ENCODE assay signal across 12 mouse cellular contexts in genomic region chr19:4112063-4112960, GRCm38 (mm10). TPM values are rescaled to one million over a fixed set of nuclear protein-coding genes. Genes with fewer than 3 reads are reported as not detected.
DNase-seq lines count a peak whose midpoint lies in the region; ATAC-seq and TF ChIP-seq lines count a peak whose summit lies in the region.
"Had no signal": no experiment of that assay in that cellular context is flagged by ENCODE, and none has a peak within 500 bp of the region (broad histone marks: within the 10 kb centered on the region; RNA-seq: fewer than 3 reads in every experiment).

No protein-coding gene starts in this region.

- H3K36me3 ChIP-seq in kidney, embryonic 16.5 days (ENCODE audit: insufficient read depth, low read length) = peaks cover 26% of the 10 kb centered on the region
- H3K36me3 ChIP-seq in C2C12 (ENCODE audit: control insufficient read depth, insufficient read depth) = peaks cover 92% of the 10 kb centered on the region
- peaks cover 59% of the 10 kb centered on the region for H3K36me3 ChIP-seq in intestine, postnatal 0 days (ENCODE audit: control insufficient read depth, insufficient read depth)
- peaks cover 63% of the 10 kb centered on the region for H3K36me3 ChIP-seq in hindbrain, embryonic 10.5 days
- H3K36me3 ChIP-seq in neural tube, embryonic 15.5 days = peaks cover 93% of the 10 kb centered on the region

- no peaks in the 10 kb centered on the region for H3K79me3 ChIP-seq in C2C12 (ENCODE audit: low read depth)

- H3K4me1 ChIP-seq in kidney, embryonic 16.5 days (ENCODE audit: insufficient read depth, low read length) = peaks cover 22% of the 10 kb centered on the region
- H3K4me1 ChIP-seq in intestine, postnatal 0 days (replicated peaks; ENCODE audit: control insufficient read depth, insufficient read depth, low read length) = peaks cover 5% of the 10 kb centered on the region
- H3K4me1 ChIP-seq in hindbrain, embryonic 10.5 days (replicated peaks) = peaks cover 5% of the 10 kb centered on the region; the same call in 1 of the 2 replicates
- 0 out of 2 replicates have a peak, but pooled peaks cover 5% of the 10 kb centered on the region for H3K4me1 ChIP-seq in neural tube, embryonic 15.5 days

- no peaks in the 10 kb centered on the region for H3K27me3 ChIP-seq in kidney, embryonic 16.5 days (ENCODE audit: insufficient read depth, low read length)
- no peaks in the 10 kb centered on the region for H3K27me3 ChIP-seq in C2C12 (ENCODE audit: control insufficient read depth, insufficient read depth, insufficient read length)
- H3K27me3 ChIP-seq in intestine, postnatal 0 days (replicated peaks; ENCODE audit: control insufficient read depth, insufficient read depth, low read length) = no peaks in the 10 kb centered on the region
- no peaks in the 10 kb centered on the region for H3K27me3 ChIP-seq in hindbrain, embryonic 10.5 days (ENCODE audit: insufficient read depth, poor library complexity, severe bottlenecking)
- H3K27me3 ChIP-seq in neural tube, embryonic 15.5 days (replicated peaks) = no peaks in the 10 kb centered on the region

- H3K9me3 ChIP-seq in kidney, embryonic 16.5 days (ENCODE audit: low read length) = no peaks in the 10 kb centered on the region
- H3K9me3 ChIP-seq in intestine, postnatal 0 days (ENCODE audit: control insufficient read depth) = no peaks in the 10 kb centered on the region
- H3K9me3 ChIP-seq in hindbrain, embryonic 10.5 days = no peaks in the 10 kb centered on the region
- H3K9me3 ChIP-seq in neural tube, embryonic 15.5 days (replicated peaks) = no peaks in the 10 kb centered on the region

- WGBS in kidney, embryonic 16.5 days = 97% methylated on average over 26 of the region's 26 CpGs
- 95% methylated on average over 26 of the region's 26 CpGs for WGBS in intestine, postnatal 0 days
- 95% methylated on average over 26 of the region's 26 CpGs for WGBS in hindbrain, embryonic 10.5 days
- WGBS in neural tube, embryonic 15.5 days = 95% methylated on average over 26 of the region's 26 CpGs

- no peak for ATAC-seq in kidney, embryonic 16.5 days (ENCODE audit: low FRiP score, low TSS enrichment)
- no peak for ATAC-seq in intestine, postnatal 0 days
- ATAC-seq in neural tube, embryonic 15.5 days (ENCODE audit: low FRiP score) = no peak
- ATAC-seq: forebrain, embryonic 14.5 days had no signal

- no peak overlapping the region for H3K9ac ChIP-seq in kidney, embryonic 16.5 days (replicated peaks; ENCODE audit: low read length)
- H3K9ac ChIP-seq in intestine, postnatal 0 days (ENCODE audit: low read depth, low read length) = no peak overlapping the region
- H3K9ac ChIP-seq in neural tube, embryonic 15.5 days (replicated peaks) = no peak overlapping the region
- H3K9ac ChIP-seq: liver, embryonic 14.5 days had no signal

- H3K4me3 ChIP-seq in kidney, embryonic 16.5 days (ENCODE audit: low read length) = no peak overlapping the region
- H3K4me3 ChIP-seq in C2C12 (ENCODE audit: insufficient read depth, poor library complexity, severe bottlenecking) = no peak overlapping the region
- no peak overlapping the region for H3K4me3 ChIP-seq in intestine, postnatal 0 days (ENCODE audit: low read depth, low read length)
- no peak overlapping the region for H3K4me3 ChIP-seq in hindbrain, embryonic 10.5 days
- H3K4me3 ChIP-seq in neural tube, embryonic 15.5 days (replicated peaks) = no peak overlapping the region

- no peak for DNase-seq in kidney, adult 18-20 months
- DNase-seq in 416B (ENCODE audit: low read depth) = peak; percentile 39
- DNase-seq in hindbrain, embryonic 10.5 days (ENCODE audit: low spot score) = no peak
- DNase-seq: thymus, postnatal 14 days had no signal

- H3ac ChIP-seq in C2C12 (ENCODE audit: control insufficient read depth, insufficient read length, low read depth) = peak overlapping the region; percentile 26

- peaks cover 3% of the 10 kb centered on the region for H3K79me2 ChIP-seq in C2C12 (ENCODE audit: control insufficient read depth, insufficient read depth)

- H3K27ac ChIP-seq in kidney, embryonic 16.5 days (ENCODE audit: low read length) = peak overlapping the region; percentile 87; the same call in 1 of the 2 replicates
- peak overlapping the region; percentile 97 for H3K27ac ChIP-seq in intestine, postnatal 0 days (ENCODE audit: low read depth, low read length)
- H3K27ac ChIP-seq in hindbrain, embryonic 10.5 days = no peak overlapping the region
- H3K27ac ChIP-seq in neural tube, embryonic 15.5 days (replicated peaks) = no peak overlapping the region

- no peak overlapping the region for H3K4me2 ChIP-seq in kidney, embryonic 16.5 days (replicated peaks; ENCODE audit: low read depth, low read length)
- no peak overlapping the region for H3K4me2 ChIP-seq in intestine, postnatal 0 days (replicated peaks; ENCODE audit: low read depth)
- no peak overlapping the region for H3K4me2 ChIP-seq in neural tube, embryonic 15.5 days
- H3K4me2 ChIP-seq: heart, embryonic 11.5 days had no signal

- TF ChIP-seq CTCF in C2C12 (IDR thresholded peaks at IDR 0.05; ENCODE audit: control insufficient read depth, insufficient read depth, insufficient read length) = no peak
- no peak for TF ChIP-seq CTCF in intestine, postnatal 0 days (IDR thresholded peaks at IDR 0.05; ENCODE audit: low read depth)

TF ChIP-seq in C2C12, 6 proteins besides CTCF, POLR2A, EP300 and RAD21:
- no peak for TF ChIP-seq MYOD1 (IDR thresholded peaks at IDR 0.05; ENCODE audit: control insufficient read depth, insufficient read length, low read depth)
- TF ChIP-seq USF1 (IDR thresholded peaks at IDR 0.05; ENCODE audit: low read depth) = no peak
- TF ChIP-seq FOSL1 (IDR thresholded peaks at IDR 0.05; ENCODE audit: insufficient read depth, low read length, poor library complexity, severe bottlenecking) = no peak
- no peak for TF ChIP-seq MYOG (IDR thresholded peaks at IDR 0.05; ENCODE audit: control insufficient read depth, extremely low read depth, insufficient read length)
- TF ChIP-seq CEBPB (IDR thresholded peaks at IDR 0.05; ENCODE audit: low read depth) = no peak
- no peak for TF ChIP-seq MAX (IDR thresholded peaks at IDR 0.05)

RNA-seq across cellular contexts. Expression of gene Pitpnm1, which starts 12.5 kb away (rescaled TPM):
- 20.0 and 22.2 TPM in 2 replicates for polyA plus RNA-seq in kidney, embryonic 16.5 days (2015; fragmentation: Nextera tagmentation; extraction: Ambion mirVana)
- polyA plus RNA-seq in C2C12 (2012; fragmentation: generic; extraction: Trizol) = 43.1 TPM
- polyA plus RNA-seq in intestine, postnatal 0 days (2015; fragmentation: Nextera tagmentation; extraction: Ambion mirVana) = 13.7 and 16.3 TPM in 2 replicates
- 8.5 and 19.9 TPM in 2 replicates for polyA plus RNA-seq in hindbrain, embryonic 10.5 days (2016; fragmentation: Nextera tagmentation; extraction: Ambion mirVana)
- 72.1 and 80.9 TPM in 2 replicates for polyA plus RNA-seq in neural tube, embryonic 15.5 days (2015; fragmentation: Nextera tagmentation; extraction: Ambion mirVana)

RNA-seq across cellular contexts. Expression of gene Aip, which starts 13.3 kb away (rescaled TPM):
- polyA plus RNA-seq in kidney, embryonic 16.5 days (2015; fragmentation: Nextera tagmentation; extraction: Ambion mirVana) = 115 and 120 TPM in 2 replicates
- 208 TPM for polyA plus RNA-seq in C2C12 (2012; fragmentation: generic; extraction: Trizol)
- polyA plus RNA-seq in intestine, postnatal 0 days (2015; fragmentation: Nextera tagmentation; extraction: Ambion mirVana) = 42.0 and 42.3 TPM in 2 replicates
- polyA plus RNA-seq in hindbrain, embryonic 10.5 days (2016; fragmentation: Nextera tagmentation; extraction: Ambion mirVana) = 65.8 and 73.9 TPM in 2 replicates
- 105 and 111 TPM in 2 replicates for polyA plus RNA-seq in neural tube, embryonic 15.5 days (2015; fragmentation: Nextera tagmentation; extraction: Ambion mirVana)

RNA-seq across cellular contexts. Expression of gene Cdk2ap2, which starts 15.3 kb away (rescaled TPM):
- 135 and 138 TPM in 2 replicates for polyA plus RNA-seq in kidney, embryonic 16.5 days (2015; fragmentation: Nextera tagmentation; extraction: Ambion mirVana)
- 134 TPM for polyA plus RNA-seq in C2C12 (2012; fragmentation: generic; extraction: Trizol)
- polyA plus RNA-seq in intestine, postnatal 0 days (2015; fragmentation: Nextera tagmentation; extraction: Ambion mirVana) = 97.1 and 108 TPM in 2 replicates
- polyA plus RNA-seq in hindbrain, embryonic 10.5 days (2016; fragmentation: Nextera tagmentation; extraction: Ambion mirVana) = 90.5 and 93.3 TPM in 2 replicates
- polyA plus RNA-seq in neural tube, embryonic 15.5 days (2015; fragmentation: Nextera tagmentation; extraction: Ambion mirVana) = 88.7 and 99.0 TPM in 2 replicates

RNA-seq across cellular contexts. Expression of gene Gpr152, which starts 27.3 kb away (rescaled TPM):
- polyA plus RNA-seq in kidney, embryonic 16.5 days (2015; fragmentation: Nextera tagmentation; extraction: Ambion mirVana) = not detected in 2 replicates
- polyA plus RNA-seq in C2C12 (2012; fragmentation: generic; extraction: Trizol) = not detected
- not detected in 2 replicates for polyA plus RNA-seq in intestine, postnatal 0 days (2015; fragmentation: Nextera tagmentation; extraction: Ambion mirVana)
- polyA plus RNA-seq in hindbrain, embryonic 10.5 days (2016; fragmentation: Nextera tagmentation; extraction: Ambion mirVana) = not detected in 2 replicates
- polyA plus RNA-seq in neural tube, embryonic 15.5 days (2015; fragmentation: Nextera tagmentation; extraction: Ambion mirVana) = not detected in 2 replicates
- polyA plus RNA-seq: forebrain, embryonic 14.5 days; heart, embryonic 11.5 days; intestine, embryonic 14.5 days; liver, embryonic 14.5 days had no signal

RNA-seq across cellular contexts. Expression of gene Cabp2, which starts 30.9 kb away (rescaled TPM):
- 0.21 and 0.96 TPM in 2 replicates for polyA plus RNA-seq in kidney, embryonic 16.5 days (2015; fragmentation: Nextera tagmentation; extraction: Ambion mirVana)
- polyA plus RNA-seq in C2C12 (2012; fragmentation: generic; extraction: Trizol) = not detected
- polyA plus RNA-seq in intestine, postnatal 0 days (2015; fragmentation: Nextera tagmentation; extraction: Ambion mirVana) = not detected in 2 replicates
- not detected in 2 replicates for polyA plus RNA-seq in hindbrain, embryonic 10.5 days (2016; fragmentation: Nextera tagmentation; extraction: Ambion mirVana)
- polyA plus RNA-seq in neural tube, embryonic 15.5 days (2015; fragmentation: Nextera tagmentation; extraction: Ambion mirVana) = not detected in 2 replicates
- polyA plus RNA-seq: forebrain, embryonic 14.5 days; heart, embryonic 11.5 days had no signal

Comparison
In these comparisons a context has a peak if more than half of its experiments do, and no peak if none do; other contexts are left out.
1. H3K27ac ChIP-seq: peak in kidney, embryonic 16.5 days (single experiment) and intestine, postnatal 0 days (single experiment); none in hindbrain, embryonic 10.5 days (single experiment) and neural tube, embryonic 15.5 days (single experiment).